Mouse (Mus musculus) midbrain, embryonic 10.5 days (tissue): Measurements from ENCODE around the gene Abcc10. TPM values are rescaled to one million over a fixed set of nuclear protein-coding genes. Genes with fewer than 3 reads are reported as not detected.
A peak's percentile ranks its signal among the peaks of the same experiment; 100 is the strongest.

Source experiments
- DNase-seq: peaks from one replicate; pipeline ENCODE4 v3.0.0-alpha.2; 2017; ENCODE audit warnings: low spot score
- H3K27ac ChIP-seq: fragments of 300-500 bp; sonication (generic); replicated peaks from 2 replicates; pipeline ENCODE4 v1.5.1; 2016; ENCODE audit warnings: mild to moderate bottlenecking
- H3K27me3 ChIP-seq: fragments of 300-500 bp; sonication (generic); 2 replicates; pipeline ENCODE4 v1.6.1; 2016; ENCODE audit warnings: low read depth, mild to moderate bottlenecking; ENCODE audit not compliant: poor library complexity, severe bottlenecking
- H3K36me3 ChIP-seq: fragments of 300-500 bp; sonication (generic); 2 replicates; pipeline ENCODE4 v1.6.1; 2016; ENCODE audit warnings: mild to moderate bottlenecking, moderate library complexity
- H3K4me1 ChIP-seq: fragments of 300-500 bp; sonication (generic); 2 replicates; pipeline ENCODE4 v1.6.1; 2016
- H3K4me3 ChIP-seq: fragments of 300-500 bp; sonication (generic); 2 replicates; pipeline ENCODE4 v1.5.1; 2016; ENCODE audit warnings: mild to moderate bottlenecking, moderate library complexity
- H3K9me3 ChIP-seq: fragments of 300-500 bp; sonication (generic); replicated peaks from 2 replicates; pipeline ENCODE4 v1.6.1; 2016; ENCODE audit warnings: mild to moderate bottlenecking
- WGBS: fragments of 180-500 bp; shearing (Covaris S2); methylation state at CpG from one replicate; pipeline ENCODE4 v1.1.7; 2016; 5-methylcytosine and 5-hydroxymethylcytosine counted together
- polyA plus RNA-seq: library from polyadenylated mRNA; unstranded; fragments of >200 nt; fragmentation: Nextera tagmentation; extraction: Ambion mirVana; gene quantifications from 2 replicates; pipeline ENCODE4 v1.2.1, GENCODE M21; 2016

The Abcc10 gene
- polyA plus RNA-seq, 1 experiment from 2014 or later, result 7.6 TPM

GRCm38 (mm10) chr17:46266986-46267385, 61.2 kb downstream of the Abcc10 start:
- no peak for DNase-seq
- H3K27me3 ChIP-seq, result no peaks in the 10 kb centered on the region
- 77% methylated on average over 6 of the region's 6 CpGs for WGBS
- H3K4me3 ChIP-seq, result no peak overlapping the region
- H3K27ac ChIP-seq, result no peak overlapping the region
- H3K36me3 ChIP-seq, result peaks cover 100% of the 10 kb centered on the region
- H3K9me3 ChIP-seq, result no peaks in the 10 kb centered on the region
- peaks cover 4% of the 10 kb centered on the region; the same call in 1 of the 2 replicates for H3K4me1 ChIP-seq

GRCm38 (mm10) chr17:46265918-46266618, 62.1 kb downstream of the Abcc10 start:
- Histone ChIP-seq H3K4me1 (peaks cover 4% of the 10 kb centered on the region; the same call in 1 of the 2 replicates), H3K9me3 (no peaks in the 10 kb centered on the region), H3K4me3 (no peak overlapping the region), H3K36me3 (peaks cover 100% of the 10 kb centered on the region), H3K27ac (no peak overlapping the region), H3K27me3 (no peaks in the 10 kb centered on the region)
- DNase-seq, result peak; percentile 75
- WGBS, result 31% methylated on average over 14 of the region's 14 CpGs

GRCm38 (mm10) chr17:46265502-46265901, 62.6 kb downstream of the Abcc10 start:
- Histone ChIP-seq H3K4me3 (no peak overlapping the region), H3K9me3 (no peaks in the 10 kb centered on the region), H3K27ac (no peak overlapping the region), H3K36me3 (peaks cover 100% of the 10 kb centered on the region), H3K27me3 (no peaks in the 10 kb centered on the region), H3K4me1 (peaks cover 4% of the 10 kb centered on the region; the same call in 1 of the 2 replicates)
- no peak for DNase-seq
- WGBS, result 88% methylated on average over 12 of the region's 12 CpGs

DNA sequence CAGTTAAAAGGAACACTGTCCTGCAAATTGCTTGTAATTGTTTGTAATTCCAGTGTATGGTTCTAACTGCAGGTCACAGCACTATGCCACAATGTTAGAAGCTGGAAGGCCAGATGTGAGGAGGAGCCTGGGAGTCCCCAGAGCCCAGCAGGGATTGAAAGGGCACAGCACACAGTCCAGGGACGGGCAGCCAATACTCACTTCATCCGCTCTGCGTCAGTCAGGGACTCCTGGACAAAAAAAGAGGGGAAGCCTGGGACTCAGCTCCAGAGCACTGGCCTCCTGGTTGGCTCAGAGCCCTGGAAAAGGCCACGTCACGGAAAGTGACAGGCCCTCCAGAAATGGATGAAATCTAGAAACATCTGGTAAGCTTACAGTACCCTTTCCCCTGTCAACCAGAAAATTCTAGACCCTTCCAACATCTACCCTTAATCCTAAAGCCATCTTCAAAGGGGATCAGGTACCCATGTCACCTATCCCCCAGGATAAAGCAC, 65.9 kb downstream of the Abcc10 start:
- Histone ChIP-seq H3K9me3 (no peaks in the 10 kb centered on the region), H3K36me3 (peaks cover 100% of the 10 kb centered on the region), H3K27me3 (no peaks in the 10 kb centered on the region), H3K4me1 (peaks cover 4% of the 10 kb centered on the region; the same call in 1 of the 2 replicates), H3K27ac (no peak overlapping the region), H3K4me3 (no peak overlapping the region)
- WGBS, result 92% methylated on average over 5 of the region's 5 CpGs
- DNase-seq, result no peak

DNA sequence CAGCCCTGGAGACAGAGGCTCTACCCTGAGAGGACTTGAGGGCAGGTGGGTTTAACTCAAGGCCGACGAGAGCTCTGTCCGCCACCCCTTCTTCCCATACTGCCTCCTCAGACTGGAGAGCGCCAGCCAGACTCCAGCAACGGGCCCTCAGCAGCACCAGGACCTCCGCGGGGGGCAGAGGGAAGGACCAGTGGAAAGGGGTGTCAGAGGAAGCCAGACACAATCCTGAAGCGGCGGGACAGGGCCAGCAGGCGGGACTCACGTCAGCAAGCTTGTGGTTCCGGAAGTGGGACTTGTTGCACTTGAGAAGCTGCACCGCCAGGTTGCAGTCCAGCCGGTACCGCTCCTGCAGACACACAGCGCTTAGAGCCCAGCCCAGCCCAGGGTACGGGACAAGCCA, 68.5 kb downstream of the Abcc10 start:
- Histone ChIP-seq H3K27ac (no peak overlapping the region), H3K4me3 (no peak overlapping the region), H3K36me3 (peaks cover 87% of the 10 kb centered on the region), H3K9me3 (no peaks in the 10 kb centered on the region), H3K4me1 (peaks cover 13% of the 10 kb centered on the region), H3K27me3 (peaks cover 15% of the 10 kb centered on the region)
- WGBS, result 87% methylated on average over 17 of the region's 17 CpGs
- no peak for DNase-seq

DNA sequence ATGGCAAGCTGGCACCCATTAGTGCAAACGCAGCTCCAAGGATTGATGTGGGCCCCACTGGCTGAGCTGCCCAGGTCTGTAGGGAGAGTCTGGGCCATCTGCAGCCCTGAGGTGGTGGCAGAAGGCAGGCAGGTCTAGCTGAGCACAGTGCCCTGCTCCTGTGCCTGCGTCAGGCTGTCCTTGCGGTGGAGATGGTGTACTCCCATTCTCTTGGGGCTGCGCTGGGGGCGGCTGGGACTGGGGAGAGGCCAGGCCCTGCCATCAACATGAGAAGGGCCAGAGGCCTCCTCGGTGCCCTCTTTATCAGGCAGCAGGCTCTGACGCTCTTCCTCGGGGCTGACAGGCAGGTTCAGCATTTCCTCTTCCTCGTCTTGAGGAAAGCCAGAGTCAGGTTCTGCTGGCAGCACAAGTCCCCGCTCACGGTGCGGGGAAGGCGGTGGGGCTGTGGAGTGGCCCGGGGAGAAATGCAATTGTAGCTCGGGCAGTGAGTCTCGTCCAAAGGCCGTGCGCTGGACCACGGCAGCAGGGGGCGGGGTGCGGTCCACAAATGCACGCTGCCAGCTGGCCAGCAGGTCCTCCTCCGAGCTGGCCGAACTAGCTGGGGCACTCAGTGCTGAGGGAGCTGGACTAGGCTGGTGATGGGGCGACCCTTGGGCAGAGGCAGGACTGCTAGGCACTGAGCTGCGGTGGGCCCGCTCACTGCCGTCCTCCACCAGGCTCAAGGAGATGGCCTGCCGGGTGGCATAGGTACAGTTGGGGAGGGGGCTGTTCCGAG, 69.7 kb downstream of the Abcc10 start:
- H3K36me3 ChIP-seq, result peaks cover 75% of the 10 kb centered on the region
- H3K27me3 ChIP-seq, result peaks cover 22% of the 10 kb centered on the region
- WGBS, result 82% methylated on average over 30 of the region's 30 CpGs
- H3K4me1 ChIP-seq, result peaks cover 23% of the 10 kb centered on the region
- no peaks in the 10 kb centered on the region for H3K9me3 ChIP-seq
- H3K4me3 ChIP-seq, result no peak overlapping the region
- H3K27ac ChIP-seq, result no peak overlapping the region
- no peak for DNase-seq

DNA sequence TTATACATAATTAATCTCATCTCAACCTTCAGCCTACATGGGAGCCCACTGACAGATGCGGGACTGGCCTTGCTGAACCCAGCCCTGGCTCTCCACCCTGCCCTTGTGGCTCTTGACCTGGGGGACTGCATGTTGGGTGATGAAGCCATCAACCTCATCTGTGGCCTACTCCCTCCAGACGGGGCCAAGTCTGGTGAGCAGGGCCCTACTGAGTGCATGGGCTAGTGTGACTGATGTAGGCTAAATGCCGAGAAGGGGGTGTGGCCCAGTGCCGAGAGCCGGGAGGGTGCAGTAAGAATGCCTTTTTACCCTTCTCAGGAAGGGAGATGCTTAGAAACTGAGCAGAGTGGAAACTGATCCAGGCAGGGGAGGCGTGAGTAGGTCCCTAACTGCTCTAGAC, 73.0 kb downstream of the Abcc10 start:
- H3K36me3 ChIP-seq, result peaks cover 69% of the 10 kb centered on the region
- peak overlapping the region; percentile 83; the same call in 1 of the 2 replicates for H3K4me3 ChIP-seq
- H3K4me1 ChIP-seq, result peaks cover 28% of the 10 kb centered on the region
- peaks cover 22% of the 10 kb centered on the region for H3K27me3 ChIP-seq
- no peak for DNase-seq
- 33% methylated on average over 6 of the region's 6 CpGs for WGBS
- no peaks in the 10 kb centered on the region for H3K9me3 ChIP-seq
- no peak overlapping the region for H3K27ac ChIP-seq

- Histone ChIP-seq H3K4me1 (peaks cover 32% of the 10 kb centered on the region), H3K4me3 (peak overlapping the region; percentile 83), H3K27ac (peak overlapping the region; percentile 81), H3K27me3 (peaks cover 22% of the 10 kb centered on the region), H3K9me3 (no peaks in the 10 kb centered on the region), H3K36me3 (peaks cover 69% of the 10 kb centered on the region)
- under 1% methylated on average over 52 of the region's 54 CpGs for WGBS
- no peak for DNase-seq
Observed at GRCm38 (mm10) chr17:46254106-46254505, 74.0 kb downstream of the Abcc10 start.

DNA sequence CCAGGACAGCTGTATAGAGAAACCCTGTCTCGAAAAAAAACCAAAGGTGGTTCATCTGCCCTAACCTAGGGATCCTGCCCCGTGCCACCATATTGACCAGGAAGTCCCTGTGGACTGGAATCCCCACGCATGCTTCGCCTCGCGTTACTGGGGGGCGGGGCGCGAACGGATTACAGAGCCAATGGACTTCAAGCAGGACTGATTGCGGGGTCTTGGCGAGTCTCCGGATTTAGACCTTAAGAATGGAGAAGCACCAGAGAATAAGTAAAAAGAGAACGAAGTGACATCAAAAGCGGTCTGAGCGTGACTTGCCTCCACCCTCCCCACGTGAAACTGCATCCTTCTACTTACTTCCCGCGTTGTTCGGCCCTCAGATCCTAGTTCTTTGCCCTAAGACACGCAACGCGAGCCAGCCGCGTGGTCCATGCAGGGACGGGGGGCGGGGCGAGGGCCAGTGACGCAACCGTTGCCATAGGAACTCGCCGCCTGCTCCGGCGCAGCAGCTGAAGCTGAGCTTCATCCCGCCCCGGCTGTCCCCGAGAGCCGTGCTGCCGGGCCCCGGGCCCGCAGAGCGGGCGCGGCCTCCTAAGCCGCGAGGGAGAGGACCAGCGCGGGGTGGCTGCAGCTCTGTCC, 74.6 kb downstream of the Abcc10 start, which contains the start of gene Lrrc73:
Gene Lrrc73, plus strand, starts transcription at position 80 of the 633 bp plus-strand sequence.
- Histone ChIP-seq H3K4me1 (peaks cover 37% of the 10 kb centered on the region), H3K27ac (peak within 1 kb of the TSS; percentile 81), H3K27me3 (peaks cover 22% of the 10 kb centered on the region), H3K4me3 (peak within 1 kb of the TSS; percentile 83), H3K9me3 (no peaks in the 10 kb centered on the region), H3K36me3 (peaks cover 65% of the 10 kb centered on the region)
- WGBS, result 2% methylated on average over 48 of the region's 48 CpGs
- DNase-seq, result peak; percentile 93

Other genes with a start within 250 kb of the Abcc10 start
- 143 and 156 TPM in 2 replicates for gene Mrps18a, start 217.4 kb downstream of the Abcc10 start, polyA plus RNA-seq
- gene Rsph9, start 184.1 kb downstream of the Abcc10 start, polyA plus RNA-seq, result 11.7 and 14.2 TPM in 2 replicates
- gene Mad2l1bp, start 174.8 kb downstream of the Abcc10 start, polyA plus RNA-seq, result 36.1 and 40.1 TPM in 2 replicates
- gene Gtpbp2, start 167.3 kb downstream of the Abcc10 start, polyA plus RNA-seq, result 28.2 and 31.0 TPM in 2 replicates
- gene Polh, start 125.7 kb downstream of the Abcc10 start, polyA plus RNA-seq, result 12.6 and 13.6 TPM in 2 replicates
- gene Xpo5, start 125.6 kb downstream of the Abcc10 start, polyA plus RNA-seq, result 67.1 and 70.7 TPM in 2 replicates
- gene Polr1c, start 80.3 kb downstream of the Abcc10 start, polyA plus RNA-seq, result 131 and 138 TPM in 2 replicates
- gene Yipf3, start 80.3 kb downstream of the Abcc10 start, polyA plus RNA-seq, result 71.5 and 75.0 TPM in 2 replicates
- gene Lrrc73, start 74.8 kb downstream of the Abcc10 start, polyA plus RNA-seq, result 1.6 and 1.9 TPM in 2 replicates
- gene Tjap1, start 45.3 kb downstream of the Abcc10 start, polyA plus RNA-seq, result 65.8 and 68.2 TPM in 2 replicates
- 0.68 and 0.78 TPM in 2 replicates for gene Dlk2, start 30.9 kb downstream of the Abcc10 start, polyA plus RNA-seq
- gene Zfp318, start 55.4 kb upstream of the Abcc10 start, polyA plus RNA-seq, result 7.8 and 9.9 TPM in 2 replicates
- gene Crip3, start 100.6 kb upstream of the Abcc10 start, polyA plus RNA-seq, result 0.72 and 0.85 TPM in 2 replicates
- gene Slc22a7, start 110.1 kb upstream of the Abcc10 start, polyA plus RNA-seq, result not detected in 2 replicates
- gene Ttbk1, start 159.3 kb upstream of the Abcc10 start, polyA plus RNA-seq, result 0.81 and 1.8 TPM in 2 replicates
- 85.2 and 98.4 TPM in 2 replicates for gene Dnph1, start 168.4 kb upstream of the Abcc10 start, polyA plus RNA-seq
- 4.4 and 6.3 TPM in 2 replicates for gene Cul9, start 218.0 kb upstream of the Abcc10 start, polyA plus RNA-seq
- gene Srf, start 227.8 kb upstream of the Abcc10 start, polyA plus RNA-seq, result 5.0 and 6.5 TPM in 2 replicates